Mouse (Mus musculus) cerebellum, adult 18-20 months (tissue): ENCODE results near the gene Fastkd1.
"Not testable (repeated sequence)": the region's sequence is repeated elsewhere in the genome, so short reads cannot be mapped to it uniquely, and the experiment has no call there.

Experiments used
- DNase-seq, 2 experiments: peaks; one replicate each; pipeline ENCODE4 v3.0.0; 2021

The Fastkd1 gene

DNA sequence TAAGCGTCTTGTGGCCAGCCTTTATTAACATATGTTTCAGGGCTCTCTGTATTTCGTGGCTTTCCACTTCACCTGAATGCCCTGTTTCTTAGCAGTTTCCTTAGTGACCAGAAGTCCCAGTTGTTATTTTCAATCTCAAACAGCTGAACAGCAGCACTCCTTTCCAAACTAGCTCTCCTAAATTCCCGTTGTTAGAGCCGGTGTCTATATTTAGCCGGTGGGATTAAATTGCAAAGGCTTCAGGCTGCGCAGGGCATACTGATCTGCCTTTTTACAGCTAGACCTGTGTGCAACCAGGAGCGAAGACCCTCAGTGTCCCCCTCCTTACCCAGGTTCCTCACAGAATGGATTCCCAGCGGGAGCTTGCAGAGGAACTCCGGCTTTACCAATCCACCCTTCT lies 43.5 kb downstream of the Fastkd1 start, which contains the start of gene Klhl41:
Gene Klhl41 (plus strand): TSS at position 268 of the 400 bp plus-strand sequence.
- no peak for DNase-seq

DNA sequence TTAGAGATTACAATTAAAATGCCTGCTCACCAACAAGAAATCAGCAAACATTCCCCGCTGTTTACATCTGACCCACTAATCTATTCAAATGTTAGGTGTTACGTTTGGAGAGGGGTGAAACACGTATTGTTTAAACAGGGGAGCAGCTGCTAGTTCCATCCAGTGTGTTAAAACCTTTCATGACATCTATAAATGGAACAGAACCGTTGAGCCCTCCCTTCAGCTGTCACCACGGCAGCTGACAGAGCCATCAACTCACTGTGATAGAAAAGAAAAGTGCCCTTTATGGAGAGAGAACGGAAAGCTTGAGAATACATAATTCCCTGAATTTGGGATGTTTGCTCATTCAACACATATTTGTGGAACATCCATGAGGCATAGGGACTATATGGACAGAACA lies 44.9 kb downstream of the Fastkd1 start:
- no peak for DNase-seq

DNA sequence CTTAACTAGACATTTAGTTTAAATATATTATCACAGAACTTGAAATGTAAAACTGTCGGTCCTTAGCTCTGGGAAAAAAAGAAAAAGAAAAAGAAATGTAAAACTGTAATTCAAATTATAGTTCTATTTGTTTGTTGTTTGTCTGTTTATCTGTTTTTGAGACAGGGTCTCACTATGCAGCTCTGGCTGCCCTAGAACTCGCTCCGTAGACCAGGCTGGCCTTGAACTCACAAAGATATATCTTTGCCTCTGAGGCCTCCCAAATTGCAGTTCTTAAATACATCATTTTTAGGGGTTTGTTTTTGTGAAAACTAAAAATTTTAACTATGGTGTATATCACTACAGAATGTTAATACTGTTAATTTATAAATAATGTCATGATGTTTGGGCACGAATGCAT lies 45.7 kb downstream of the Fastkd1 start:
- DNase-seq: no peak

DNA sequence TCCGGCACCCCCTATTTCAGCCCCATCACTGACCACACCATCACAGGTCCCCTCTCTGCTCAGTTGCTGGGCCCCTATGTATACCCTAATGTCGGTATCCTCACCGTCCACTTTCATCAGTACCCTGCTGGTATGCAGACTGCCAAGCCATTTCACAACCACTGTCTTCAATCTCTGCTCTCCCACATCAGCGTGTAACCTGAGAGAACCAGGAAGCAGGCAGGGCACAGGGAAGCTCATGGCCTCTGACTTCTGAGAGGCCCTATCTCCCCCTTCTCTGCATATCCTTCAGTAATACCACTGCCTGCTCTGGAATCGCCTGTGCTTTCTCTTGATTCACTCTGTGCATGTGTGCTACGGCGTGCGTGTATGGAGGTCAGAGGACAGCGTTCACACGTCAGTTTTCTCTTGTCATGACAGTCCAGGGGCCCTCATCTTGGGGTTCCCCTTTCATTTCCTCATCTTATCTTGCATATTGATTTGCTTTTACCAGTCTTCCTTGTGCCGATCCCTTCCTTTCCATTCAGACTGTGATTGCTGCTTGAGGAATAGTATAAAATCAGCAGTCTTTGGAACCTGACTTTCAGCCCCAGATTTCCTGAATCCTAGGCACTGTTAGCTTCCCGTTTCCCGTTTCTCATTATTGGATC lies 49.4 kb downstream of the Fastkd1 start:
- no peak for DNase-seq

DNA sequence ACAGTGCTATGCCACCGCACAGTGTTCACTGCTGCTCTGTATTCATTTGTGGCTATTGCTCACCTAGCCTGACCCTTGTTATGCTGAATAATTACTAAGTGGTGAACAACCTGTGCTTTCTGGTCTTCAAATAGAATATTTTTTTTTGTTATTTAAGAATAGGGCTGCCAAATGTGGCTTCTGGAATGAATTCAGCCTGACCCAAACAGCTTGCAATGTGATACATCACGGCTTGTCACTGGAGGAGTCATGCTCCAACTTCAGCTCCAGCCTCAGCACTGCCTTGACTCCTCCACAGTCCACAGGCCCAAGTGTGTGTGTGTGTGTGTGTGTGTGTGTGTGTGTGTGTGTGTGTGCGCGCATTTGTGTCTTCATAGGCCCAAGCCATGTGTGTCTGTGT lies 54.0 kb downstream of the Fastkd1 start:
- no peak for DNase-seq

DNA sequence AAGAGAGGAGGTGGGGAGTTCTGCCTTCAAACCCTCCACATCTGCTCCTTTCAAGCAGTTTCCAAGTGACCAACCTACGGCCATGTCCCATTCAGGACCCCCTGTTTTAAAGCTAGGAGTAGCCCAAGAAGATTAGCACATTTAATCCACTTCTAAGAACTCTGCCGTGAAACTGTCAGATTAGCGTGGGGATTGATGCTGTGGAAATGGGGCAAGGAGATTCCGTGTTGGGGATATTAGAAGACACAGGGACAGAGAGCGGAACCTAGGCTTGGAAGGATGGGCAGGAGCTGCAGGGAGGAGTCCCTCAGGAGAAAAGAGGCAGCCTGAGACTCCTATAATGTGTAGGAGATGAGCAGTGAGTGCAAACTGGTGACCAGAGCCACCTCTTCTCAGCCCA lies 63.6 kb downstream of the Fastkd1 start:
- DNase-seq: no peak

DNA sequence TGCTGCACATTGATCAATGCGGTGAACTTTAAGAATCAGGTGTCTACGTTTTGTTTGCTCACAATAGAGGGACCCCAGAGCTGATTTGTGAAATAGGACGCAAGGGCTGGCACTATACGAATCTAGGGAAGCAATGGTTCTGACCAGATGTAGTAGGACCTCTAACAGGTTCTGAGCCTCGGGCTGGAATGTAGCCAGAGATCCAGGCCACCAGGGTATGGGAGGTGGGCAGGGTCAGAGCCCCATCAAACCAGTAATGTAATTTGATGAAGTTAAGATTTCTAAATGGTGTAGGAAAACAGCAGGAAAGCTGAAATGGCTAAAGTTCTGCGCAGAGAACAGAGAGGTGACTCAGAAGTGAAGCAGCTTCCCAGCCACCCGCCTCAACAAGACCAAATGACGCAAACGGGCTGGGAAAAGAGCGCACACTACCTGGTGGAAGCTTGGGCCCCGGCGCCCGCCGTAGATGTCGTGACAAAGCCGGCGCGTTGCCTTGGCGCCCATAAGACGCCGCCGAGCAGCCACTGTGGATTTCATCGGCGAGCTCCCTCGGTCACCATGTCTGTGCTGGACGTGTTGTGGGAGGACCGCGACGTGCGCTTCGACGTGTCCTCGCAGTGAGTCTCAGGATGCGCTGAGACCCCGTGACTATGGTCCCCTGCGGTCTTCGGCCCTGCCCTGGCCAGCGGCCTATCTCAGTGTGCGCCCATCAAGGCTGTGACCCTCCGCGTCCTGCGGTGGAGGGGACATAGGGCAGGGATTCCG lies 66.4 kb downstream of the Fastkd1 start, which contains the start of gene Bbs5:
Gene Bbs5 (plus strand): TSS at position 446 of the 765 bp plus-strand sequence.
- peak; percentile 93 to 97 for DNase-seq

DNA sequence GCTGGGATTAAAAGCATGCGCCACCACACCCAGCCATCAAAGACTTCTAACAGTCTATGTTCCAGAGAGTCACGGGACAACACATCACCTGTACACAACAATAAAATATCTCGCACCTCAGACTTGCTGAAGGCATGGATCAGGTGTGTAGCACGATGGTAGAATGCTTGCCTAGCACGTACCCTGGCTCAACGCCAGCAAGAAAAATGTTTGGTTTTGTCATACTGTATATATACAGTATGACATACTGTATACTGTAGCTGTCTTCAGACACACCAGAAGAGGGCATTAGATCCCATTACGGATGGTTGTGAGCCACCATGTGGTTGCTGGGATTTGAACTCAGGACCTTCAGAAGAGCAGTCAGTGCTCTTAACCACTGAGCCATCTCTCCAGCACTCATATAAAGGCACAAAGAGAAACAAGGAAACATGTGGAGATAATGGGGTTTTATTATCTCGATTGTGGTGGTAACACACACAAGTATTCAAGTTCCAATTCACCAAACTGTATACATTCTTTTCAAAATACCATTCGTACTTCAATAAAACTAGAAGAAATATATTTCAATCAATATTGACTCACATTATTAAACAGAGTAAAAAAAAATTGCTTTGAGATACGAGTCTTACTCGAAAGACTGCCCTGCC lies 68.2 kb downstream of the Fastkd1 start:
- peak in 1 of 2 experiments; percentile 6 for DNase-seq

DNA sequence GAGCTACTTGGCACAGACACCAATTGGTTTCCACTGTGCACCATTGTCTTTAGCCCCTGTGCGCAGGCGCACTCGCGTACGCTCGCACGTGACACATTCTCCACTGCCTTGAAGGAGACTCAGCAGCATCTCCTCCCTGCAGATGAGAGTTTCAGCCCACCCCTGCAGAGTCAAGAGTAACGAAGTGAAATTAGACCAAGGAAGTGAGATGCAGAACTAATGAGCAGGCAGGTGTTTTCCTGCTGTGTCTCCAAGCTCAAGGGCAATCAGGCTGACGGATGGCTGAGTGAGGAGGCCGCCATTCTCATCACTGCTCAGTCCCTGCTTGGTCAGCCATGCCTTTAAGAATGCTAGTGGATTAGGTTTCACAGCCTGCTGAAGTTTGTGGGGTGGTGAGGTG lies 73.2 kb downstream of the Fastkd1 start:
- no peak for DNase-seq

DNA sequence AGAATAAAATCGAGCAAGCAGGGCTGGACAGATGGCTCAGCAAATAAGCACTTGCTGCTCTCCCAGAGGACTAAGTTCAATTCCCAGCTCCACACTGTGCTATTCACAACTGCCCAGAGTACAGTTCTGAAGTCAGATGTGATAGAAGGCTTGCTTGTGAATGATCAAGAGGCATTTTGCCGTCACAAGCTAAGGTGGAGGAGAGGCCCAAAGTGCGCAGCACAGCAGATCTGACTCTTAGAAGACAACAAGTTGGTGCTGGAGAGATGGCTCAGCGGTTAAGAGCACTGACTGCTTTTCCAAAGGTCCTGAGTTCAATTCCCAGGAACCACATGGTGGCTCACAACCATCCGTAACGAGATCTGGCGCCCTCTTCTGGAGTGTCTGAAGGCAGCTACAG lies 75.3 kb downstream of the Fastkd1 start:
- not testable (repeated sequence) for DNase-seq
